Mouse (Mus musculus) T-helper 1 cell (primary cell): ENCODE data around the gene Ugt2b37.
"Not testable (repeated sequence)": the region's sequence is repeated elsewhere in the genome, so short reads cannot be mapped to it uniquely, and the experiment has no call there.

ENCODE experiments used
- in situ Hi-C: fragments of 300-600 bp; cut with MboI, MseI; formaldehyde crosslinking; loops from one replicate; pipeline ENCODE4 v1.15.1; 2025; ENCODE audit warnings: high pct_unique_total_duplicates

The Ugt2b37 gene

GRCm38 (mm10) chr5:87254676-87255075 is at the start of gene Ugt2b37:
TSS of gene Ugt2b37 (minus strand) at chr5:87254804.
- in situ Hi-C loops: not testable (repeated sequence)

- in situ Hi-C loops: not testable (repeated sequence)
Measured at GRCm38 (mm10) chr5:87286180-87286579, 31.6 kb upstream of the Ugt2b37 start.

- in situ Hi-C loops: not testable (repeated sequence)
Measured at GRCm38 (mm10) chr5:87275986-87276385, 21.4 kb upstream of the Ugt2b37 start.

GRCm38 (mm10) chr5:87275581-87275980 is 21.0 kb upstream of the Ugt2b37 start:
- in situ Hi-C loops: no loop called here

DNA sequence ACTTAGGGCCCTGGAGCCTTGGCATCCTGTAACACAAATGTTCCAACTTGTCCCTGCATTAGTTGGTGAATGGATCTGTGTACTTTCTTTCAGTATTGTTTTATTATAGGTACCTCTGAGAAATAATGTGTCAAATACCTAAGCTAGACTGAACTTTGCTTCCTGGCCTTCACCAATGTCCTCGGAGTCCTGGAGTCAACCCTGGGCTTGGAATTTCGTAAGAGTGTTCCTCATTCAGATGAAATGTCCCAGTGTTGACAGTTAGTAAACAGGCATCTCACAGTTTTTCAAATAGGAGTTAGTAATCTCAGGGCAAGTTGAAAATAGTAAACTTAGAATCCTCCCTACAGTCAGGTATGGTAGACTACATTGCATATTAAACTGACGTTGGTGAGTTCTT is 1.2 kb upstream of the Ugt2b37 start:
- in situ Hi-C loops: no loop called here

GRCm38 (mm10) chr5:87242140-87242539 is 12.5 kb downstream of the Ugt2b37 start:
- in situ Hi-C loops: not testable (repeated sequence)

GRCm38 (mm10) chr5:87196430-87196829 is 58.2 kb downstream of the Ugt2b37 start:
- in situ Hi-C loops: not testable (repeated sequence)
